Mouse (Mus musculus) midbrain, embryonic 14.5 days (tissue): Measurements from ENCODE around the gene Eif2s2. TPM values are rescaled to one million over a fixed set of nuclear protein-coding genes. Genes with fewer than 3 reads are reported as not detected.
A peak's percentile ranks its signal among the peaks of the same experiment; 100 is the strongest.

Experiments
- ATAC-seq: fragments of 200-750 bp; cut with Nextera tagmentation; 2 replicates; pipeline ENCODE4 v1.8.0; 2017; ENCODE audit warnings: moderate number of reproducible peaks, moderate library complexity; ENCODE audit not compliant: low FRiP score, low TSS enrichment
- DNase-seq: peaks from one replicate; pipeline ENCODE4 v3.0.0-alpha.2; 2015
- H3K27ac ChIP-seq: fragments of 300-500 bp; sonication (generic); replicated peaks from 2 replicates; pipeline ENCODE4 v1.5.1; 2014; ENCODE audit warnings: mild to moderate bottlenecking, low read depth, low read length, moderate library complexity
- H3K27me3 ChIP-seq: fragments of 300-500 bp; sonication (generic); 2 replicates; pipeline ENCODE4 v1.6.1; 2014; ENCODE audit warnings: low read length, control low read depth, mixed read lengths; ENCODE audit not compliant: control insufficient read depth, insufficient read depth
- H3K36me3 ChIP-seq: fragments of 300-500 bp; sonication (generic); 2 replicates; pipeline ENCODE4 v1.6.1; 2014; ENCODE audit warnings: low read length, control low read depth; ENCODE audit not compliant: control insufficient read depth, insufficient read depth
- H3K4me1 ChIP-seq: fragments of 300-500 bp; sonication (generic); 2 replicates; pipeline ENCODE4 v1.6.1; 2014; ENCODE audit warnings: mild to moderate bottlenecking, antibody characterized with exemption, low read length, control low read depth; ENCODE audit not compliant: control insufficient read depth, insufficient read depth
- H3K4me2 ChIP-seq: fragments of 300-500 bp; sonication (generic); 2 replicates; pipeline ENCODE4 v1.6.1; 2014; ENCODE audit warnings: mild to moderate bottlenecking, low read length, moderate library complexity
- H3K4me3 ChIP-seq: fragments of 300-500 bp; sonication (generic); replicated peaks from 2 replicates; pipeline ENCODE4 v1.5.1; 2014; ENCODE audit warnings: low read depth, low read length
- H3K9ac ChIP-seq: fragments of 300-500 bp; sonication (generic); replicated peaks from 2 replicates; pipeline ENCODE4 v1.6.1; 2014; ENCODE audit warnings: mild to moderate bottlenecking, low read length, moderate library complexity
- H3K9me3 ChIP-seq: fragments of 300-500 bp; sonication (generic); 2 replicates; pipeline ENCODE4 v1.6.1; 2016; ENCODE audit warnings: low read length, control low read depth, mixed read lengths; ENCODE audit not compliant: control insufficient read depth
- WGBS: fragments of 180-500 bp; shearing (Covaris S2); extraction: QIAGEN DNeasy Blood & Tissue Kit; methylation state at CpG from one replicate; pipeline ENCODE4 v1.1.7; 2014; 5-methylcytosine and 5-hydroxymethylcytosine counted together
- polyA plus RNA-seq: library from polyadenylated mRNA; unstranded; fragments of >200 nt; fragmentation: Nextera tagmentation; extraction: Ambion mirVana; gene quantifications from 2 replicates; pipeline ENCODE4 v1.2.1, GENCODE M21; 2014

Gene Eif2s2
- polyA plus RNA-seq: 78.8 and 80.1 TPM in 2 replicates

- Histone ChIP-seq H3K4me3 (peak within 1 kb of the TSS; percentile 91), H3K36me3 (peaks cover 6% of the 10 kb centered on the region), H3K27ac (peak within 1 kb of the TSS; percentile 74), H3K9me3 (no peaks in the 10 kb centered on the region), H3K27me3 (no peaks in the 10 kb centered on the region), H3K4me2 (peak within 1 kb of the TSS; percentile 83), H3K9ac (peak within 1 kb of the TSS; percentile 83), H3K4me1 (peaks cover 19% of the 10 kb centered on the region)
- DNase-seq: peak; percentile 99
- peak; percentile 96 for ATAC-seq
- WGBS: under 1% methylated on average over 75 of the region's 75 CpGs
Measured at GRCm38 (mm10) chr2:154892201-154893044, at the start of gene Eif2s2. TSS of gene Eif2s2 (minus strand) at chr2:154892935.

GRCm38 (mm10) chr2:154941952-154942351 lies 49.2 kb upstream of the Eif2s2 start:
- Histone ChIP-seq H3K9ac (no peak overlapping the region), H3K9me3 (no peaks in the 10 kb centered on the region), H3K36me3 (no peaks in the 10 kb centered on the region), H3K4me2 (no peak overlapping the region), H3K27me3 (no peaks in the 10 kb centered on the region), H3K4me1 (0 out of 2 replicates have a peak, but pooled peaks cover 2% of the 10 kb centered on the region), H3K4me3 (no peak overlapping the region), H3K27ac (no peak overlapping the region)
- ATAC-seq: no peak
- 85% methylated on average over 10 of the region's 10 CpGs for WGBS
- no peak for DNase-seq

- H3K4me3 ChIP-seq: no peak overlapping the region
- WGBS: 91% methylated on average over 8 of the region's 8 CpGs
- H3K36me3 ChIP-seq: no peaks in the 10 kb centered on the region
- no peak overlapping the region for H3K27ac ChIP-seq
- H3K27me3 ChIP-seq: no peaks in the 10 kb centered on the region
- DNase-seq (no peak), ATAC-seq (no peak)
- no peaks in the 10 kb centered on the region for H3K9me3 ChIP-seq
- no peak overlapping the region for H3K4me2 ChIP-seq
- no peak overlapping the region for H3K9ac ChIP-seq
- 0 out of 2 replicates have a peak, but pooled peaks cover under 1% of the 10 kb centered on the region for H3K4me1 ChIP-seq
Measured at GRCm38 (mm10) chr2:154937547-154938390, 45.0 kb upstream of the Eif2s2 start.

GRCm38 (mm10) chr2:154936536-154937155 lies 43.9 kb upstream of the Eif2s2 start:
- H3K9ac ChIP-seq: no peak overlapping the region
- WGBS: 79% methylated on average over 11 of the region's 11 CpGs
- H3K4me3 ChIP-seq: no peak overlapping the region
- no peaks in the 10 kb centered on the region for H3K36me3 ChIP-seq
- no peaks in the 10 kb centered on the region for H3K27me3 ChIP-seq
- DNase-seq (no peak), ATAC-seq (no peak)
- no peaks in the 10 kb centered on the region for H3K9me3 ChIP-seq
- H3K4me2 ChIP-seq: no peak overlapping the region
- no peak overlapping the region for H3K27ac ChIP-seq
- H3K4me1 ChIP-seq: no peaks in the 10 kb centered on the region

- Histone ChIP-seq H3K4me3 (no peak overlapping the region), H3K9ac (no peak overlapping the region), H3K4me2 (no peak overlapping the region), H3K27me3 (no peaks in the 10 kb centered on the region), H3K27ac (no peak overlapping the region), H3K4me1 (no peaks in the 10 kb centered on the region), H3K36me3 (no peaks in the 10 kb centered on the region), H3K9me3 (no peaks in the 10 kb centered on the region)
- ATAC-seq (no peak), DNase-seq (no peak)
- WGBS: 73% methylated on average over 6 of the region's 6 CpGs
Measured at GRCm38 (mm10) chr2:154936106-154936505, 43.4 kb upstream of the Eif2s2 start.

- Histone ChIP-seq H3K4me2 (no peak overlapping the region), H3K9me3 (no peaks in the 10 kb centered on the region), H3K27ac (no peak overlapping the region), H3K27me3 (no peaks in the 10 kb centered on the region), H3K4me3 (no peak overlapping the region), H3K4me1 (no peaks in the 10 kb centered on the region), H3K36me3 (no peaks in the 10 kb centered on the region), H3K9ac (no peak overlapping the region)
- ATAC-seq (no peak), DNase-seq (peak; percentile 75)
- 62% methylated on average over 4 of the region's 4 CpGs for WGBS
Measured at GRCm38 (mm10) chr2:154933884-154934283, 41.1 kb upstream of the Eif2s2 start.

- Histone ChIP-seq H3K9ac (no peak overlapping the region), H3K4me1 (no peaks in the 10 kb centered on the region), H3K27ac (no peak overlapping the region), H3K4me3 (no peak overlapping the region), H3K9me3 (no peaks in the 10 kb centered on the region), H3K4me2 (no peak overlapping the region), H3K27me3 (no peaks in the 10 kb centered on the region), H3K36me3 (no peaks in the 10 kb centered on the region)
- whole genome bisulfite sequencing: 33% methylated on average over 2 of the region's 2 CpGs
- no peak for DNase-seq
- ATAC-seq: no peak
Measured at GRCm38 (mm10) chr2:154928298-154928697, 35.6 kb upstream of the Eif2s2 start.

- H3K36me3 ChIP-seq: no peaks in the 10 kb centered on the region
- H3K27ac ChIP-seq: no peak overlapping the region
- ATAC-seq: no peak
- DNase-seq: no peak
- H3K4me2 ChIP-seq: no peak overlapping the region
- H3K27me3 ChIP-seq: no peaks in the 10 kb centered on the region
- H3K4me3 ChIP-seq: no peak overlapping the region
- WGBS: 92% methylated on average over 6 of the region's 6 CpGs
- H3K4me1 ChIP-seq: no peaks in the 10 kb centered on the region
- no peaks in the 10 kb centered on the region for H3K9me3 ChIP-seq
- no peak overlapping the region for H3K9ac ChIP-seq
Measured at GRCm38 (mm10) chr2:154926843-154927242, 34.1 kb upstream of the Eif2s2 start.
